Mouse (Mus musculus): Measurements from ENCODE around the gene Siglec1.

GRCm38 (mm10) chr2:131046025-131046424, 40.5 kb downstream of the Siglec1 start:
- TF ChIP-seq TAL1 (IDR thresholded peaks at IDR 0.05; ENCODE audit: low read length) (no peak), GATA1 (IDR thresholded peaks at IDR 0.05; ENCODE audit: low read length) (no peak)
